Mouse (Mus musculus) bone marrow, adult 2 months (tissue): Measurements from ENCODE around the gene Pick1. TPM values are rescaled to one million over a fixed set of nuclear protein-coding genes. Genes with fewer than 3 reads are reported as not detected.

Experiments
- H3K27ac ChIP-seq: fragments of 200-500 bp; 2 replicates; pipeline ENCODE4 v1.5.1; 2012; ENCODE audit warnings: low read depth, mild to moderate bottlenecking, control low read depth, inconsistent platforms, low read length; ENCODE audit not compliant: control insufficient read depth, poor library complexity, insufficient read depth
- H3K4me1 ChIP-seq: fragments of 200-500 bp; 2 replicates; pipeline ENCODE4 v1.6.1; 2011; ENCODE audit warnings: low read length; ENCODE audit not compliant: control insufficient read depth, insufficient read depth
- H3K4me3 ChIP-seq: fragments of 200-500 bp; replicated peaks from 2 replicates; pipeline ENCODE3; 2011; ENCODE audit warnings: mild to moderate bottlenecking, low read depth, low read length, control low read depth; ENCODE audit not compliant: control insufficient read depth
- CTCF ChIP-seq: fragments of 200-500 bp; IDR thresholded peaks from 2 replicates; pipeline ENCODE4 v1.5.1; 2011; ENCODE audit warnings: low read length, control low read depth; ENCODE audit not compliant: control insufficient read depth, insufficient read depth
- POLR2A ChIP-seq: fragments of 200-500 bp; IDR thresholded peaks from 2 replicates; pipeline ENCODE4 v1.6.1; 2011; ENCODE audit warnings: low read depth, mild to moderate bottlenecking, control low read depth, low read length, borderline replicate concordance; ENCODE audit not compliant: control insufficient read depth
- WGBS: fragments of 180-500 bp; shearing (Covaris S2); methylation state at CpG from one replicate; pipeline ENCODE4 v1.1.7; 2018; 5-methylcytosine and 5-hydroxymethylcytosine counted together
- polyA plus RNA-seq: library from polyadenylated mRNA; stranded (reverse); fragments of >200 nt; gene quantifications from 2 replicates; pipeline ENCODE4 v1.2.4, GENCODE M21; 2011; ENCODE audit warnings: low replicate concordance; ENCODE audit not compliant: missing spikeins, insufficient read depth, insufficient read length

The Pick1 gene
- polyA plus RNA-seq, 1 experiment, result 13.6 TPM

- Histone ChIP-seq H3K4me1 (no peaks in the 10 kb centered on the region), H3K27ac (no peak overlapping the region), H3K4me3 (no peak overlapping the region)
- 70% methylated on average over 8 of the region's 8 CpGs for WGBS
- TF ChIP-seq POLR2A (no peak), CTCF (no peak)
These were observed 33.5 kb upstream of the Pick1 start for GRCm38 (mm10) chr15:79195492-79195891.

- 85% methylated on average over 12 of the region's 12 CpGs for WGBS
These were observed 29.5 kb upstream of the Pick1 start for GRCm38 (mm10) chr15:79199390-79199976.

GRCm38 (mm10) chr15:79201491-79202150, 27.4 kb upstream of the Pick1 start:
- Histone ChIP-seq H3K27ac (no peak overlapping the region), H3K4me1 (no peaks in the 10 kb centered on the region), H3K4me3 (no peak overlapping the region)
- 37% methylated on average over 13 of the region's 13 CpGs for WGBS
- TF ChIP-seq POLR2A (no peak), CTCF (no peak)

More at GRCm38 (mm10) chr15:79199390-79199976, 29.5 kb upstream of the Pick1 start:
- Histone ChIP-seq H3K4me3 (no peak overlapping the region), H3K27ac (no peak overlapping the region), H3K4me1 (no peaks in the 10 kb centered on the region)
- TF ChIP-seq CTCF (no peak), POLR2A (no peak)

- 77% methylated on average over 10 of the region's 10 CpGs for WGBS
- TF ChIP-seq POLR2A, result no peak
- no peak for TF ChIP-seq CTCF
- Histone ChIP-seq H3K4me1 (no peaks in the 10 kb centered on the region), H3K4me3 (no peak overlapping the region), H3K27ac (no peak overlapping the region)
These were observed 26.4 kb upstream of the Pick1 start for GRCm38 (mm10) chr15:79202575-79202974.

- 72% methylated on average over 6 of the region's 6 CpGs for WGBS
These were observed 20.8 kb upstream of the Pick1 start for GRCm38 (mm10) chr15:79208211-79208610.

GRCm38 (mm10) chr15:79208758-79209439, 20.1 kb upstream of the Pick1 start:
- Histone ChIP-seq H3K4me3 (peak overlapping the region; percentile 45), H3K4me1 (no peaks in the 10 kb centered on the region), H3K27ac (peak overlapping the region; percentile 41; the same call in 1 of the 2 replicates)
- TF ChIP-seq POLR2A, result peak; percentile 64; the same call in 1 of the 2 replicates
- TF ChIP-seq CTCF, result no peak
- WGBS, result 28% methylated on average over 27 of the region's 27 CpGs

More at GRCm38 (mm10) chr15:79208211-79208610, 20.8 kb upstream of the Pick1 start:
- no peak for TF ChIP-seq POLR2A
- TF ChIP-seq CTCF, result no peak
- no peaks in the 10 kb centered on the region for H3K4me1 ChIP-seq
- H3K4me3 ChIP-seq, result no peak overlapping the region
- no peak overlapping the region for H3K27ac ChIP-seq

- H3K27ac ChIP-seq, result no peak overlapping the region
- 91% methylated on average over 2 of the region's 2 CpGs for WGBS
- H3K4me3 ChIP-seq, result no peak overlapping the region
- no peaks in the 10 kb centered on the region for H3K4me1 ChIP-seq
- no peak for TF ChIP-seq POLR2A
- no peak for TF ChIP-seq CTCF
These were observed 18.6 kb upstream of the Pick1 start for GRCm38 (mm10) chr15:79210357-79210756.

- 87% methylated on average over 26 of the region's 26 CpGs for WGBS
- Histone ChIP-seq H3K4me1 (no peaks in the 10 kb centered on the region), H3K4me3 (no peak overlapping the region), H3K27ac (no peak overlapping the region)
- TF ChIP-seq POLR2A (no peak), CTCF (no peak)
These were observed 16.1 kb upstream of the Pick1 start for GRCm38 (mm10) chr15:79212750-79213446.
